Mouse (Mus musculus) urinary bladder, postnatal 25 days (tissue): Measurements from ENCODE around the gene Snx1.

Experiments
- DNase-seq: peaks from one replicate; pipeline ENCODE4 v3.0.0; 2022; ENCODE audit warnings: low spot score

Gene Snx1

DNA sequence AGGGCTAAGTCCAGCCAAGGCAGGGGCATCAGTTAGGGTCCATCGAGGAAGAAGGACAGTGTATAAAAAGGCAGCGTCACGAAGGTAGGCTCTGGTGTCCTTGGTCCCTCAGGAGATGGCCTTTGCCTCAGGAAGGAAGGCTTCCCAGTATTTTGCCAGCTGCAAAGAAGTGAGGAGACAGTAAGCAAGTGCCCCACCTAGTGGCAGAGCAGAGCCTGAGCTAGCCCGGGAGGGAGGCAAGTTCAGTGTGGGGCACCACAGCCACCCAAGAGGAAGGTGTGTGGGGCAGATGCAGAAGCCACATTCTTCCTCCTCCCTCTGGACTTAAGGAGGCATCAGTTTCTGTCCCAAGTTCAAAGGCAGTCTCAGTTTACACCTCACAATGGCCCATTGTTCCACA, 38.0 kb downstream of the Snx1 start:
- DNase-seq: peak; percentile 31

DNA sequence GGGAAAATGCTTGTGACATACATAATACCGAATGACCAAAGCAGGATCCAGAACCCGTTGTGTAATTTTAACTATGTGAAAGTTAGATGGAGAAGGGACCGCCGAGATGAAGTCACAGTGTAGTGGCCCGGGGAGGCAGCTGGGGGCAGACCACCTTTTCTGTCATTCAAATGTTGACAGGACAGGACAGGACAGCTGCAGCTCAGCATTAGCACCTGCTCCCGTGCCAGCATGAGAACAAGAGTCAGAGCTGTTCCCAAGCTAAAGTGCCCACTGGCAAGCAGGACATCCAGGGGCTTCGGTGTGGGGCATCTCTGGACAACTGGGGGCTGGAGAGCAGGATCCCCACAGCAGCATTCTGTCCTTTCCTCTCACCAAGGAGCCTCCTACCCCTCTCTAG, 39.3 kb downstream of the Snx1 start:
- DNase-seq: no peak

DNA sequence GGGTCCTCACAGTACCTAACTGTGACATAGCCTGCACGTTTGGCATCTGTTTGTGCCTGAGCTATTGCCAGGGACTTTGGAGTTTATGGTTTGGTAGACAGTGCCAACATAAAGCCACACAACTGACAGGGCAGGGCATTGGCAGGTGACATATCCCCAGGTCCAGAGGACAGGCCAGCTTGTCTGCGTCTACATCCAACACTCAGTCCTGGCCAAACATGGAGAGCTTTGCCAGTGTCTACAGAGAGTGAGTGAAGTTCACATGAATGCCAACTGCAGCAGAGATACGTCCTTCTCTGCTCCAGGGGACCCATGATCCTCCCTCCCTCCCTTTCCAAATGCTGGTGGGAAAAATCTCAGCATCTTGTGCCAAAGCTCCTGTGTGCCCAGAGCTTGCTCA, 42.2 kb downstream of the Snx1 start:
- DNase-seq: no peak

DNA sequence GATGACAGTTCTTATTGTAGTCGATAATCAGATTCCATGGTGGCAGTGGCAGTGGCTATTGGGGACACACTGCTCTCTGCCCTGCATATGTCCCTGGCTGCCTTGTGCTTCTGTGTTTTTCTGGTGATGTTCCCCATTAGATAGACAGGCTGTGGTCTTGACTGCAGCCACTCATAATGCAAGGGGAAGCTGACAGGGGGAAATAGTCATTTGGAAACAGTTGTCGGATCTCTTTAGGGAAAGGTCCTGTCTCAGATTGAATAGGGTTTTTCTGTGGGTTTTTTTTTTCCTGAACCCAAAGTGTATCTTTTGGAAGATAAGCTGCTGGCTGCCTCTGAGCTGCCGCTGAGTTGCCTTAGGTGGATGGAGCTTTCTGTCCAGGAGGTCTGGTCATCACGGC, 44.4 kb downstream of the Snx1 start:
- DNase-seq: no peak

DNA sequence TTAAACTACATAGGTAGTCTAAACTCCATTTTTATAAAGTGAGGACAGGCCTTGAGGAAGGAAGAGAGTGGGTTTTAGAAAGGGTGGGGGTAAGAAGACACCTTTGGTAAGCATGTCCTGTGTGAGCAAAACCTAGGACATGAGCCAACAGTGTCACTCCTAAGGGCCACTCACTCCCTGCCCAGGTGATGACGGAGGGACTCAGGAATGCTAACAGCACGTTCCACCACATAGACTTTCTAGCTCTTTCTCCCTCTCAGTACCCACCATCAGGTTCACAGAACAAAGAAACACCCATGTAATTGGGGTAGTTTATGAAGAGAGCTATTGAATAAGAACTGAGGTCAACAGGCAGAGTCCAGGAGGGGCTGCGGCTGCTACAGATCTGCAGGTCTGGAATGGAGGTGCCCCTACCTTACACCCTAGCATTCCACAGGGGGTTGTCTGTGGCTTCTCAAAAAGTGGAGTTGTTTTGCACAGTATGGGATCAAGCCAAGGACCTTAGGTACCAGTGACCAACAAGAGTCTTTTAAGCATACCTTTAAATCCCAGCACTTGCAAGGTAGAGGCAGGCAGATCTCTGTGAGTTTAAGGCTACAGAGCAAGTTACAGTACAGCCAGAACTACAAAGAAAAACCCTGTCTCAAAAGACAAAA, 45.5 kb downstream of the Snx1 start:
- no peak for DNase-seq

DNA sequence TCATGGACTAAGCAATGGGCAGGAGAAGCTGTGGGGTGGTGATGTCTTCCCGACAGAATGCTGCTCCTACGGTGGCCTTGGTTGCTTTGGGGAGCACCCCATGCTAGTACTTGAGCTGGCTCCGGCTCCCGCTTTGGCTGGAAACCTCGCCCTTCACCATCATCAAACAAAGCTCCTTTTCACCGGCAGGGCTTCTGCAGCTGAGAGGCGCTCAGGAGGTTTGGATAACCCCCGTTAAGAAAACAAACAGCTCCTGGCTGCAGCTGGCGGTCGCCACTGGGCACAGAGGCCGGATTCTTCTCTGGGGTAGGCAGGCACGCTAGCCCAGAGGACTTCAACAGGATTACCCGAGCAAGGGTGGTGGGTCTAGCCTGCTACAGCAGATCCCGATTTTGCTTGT, 47.9 kb downstream of the Snx1 start:
- DNase-seq: no peak

DNA sequence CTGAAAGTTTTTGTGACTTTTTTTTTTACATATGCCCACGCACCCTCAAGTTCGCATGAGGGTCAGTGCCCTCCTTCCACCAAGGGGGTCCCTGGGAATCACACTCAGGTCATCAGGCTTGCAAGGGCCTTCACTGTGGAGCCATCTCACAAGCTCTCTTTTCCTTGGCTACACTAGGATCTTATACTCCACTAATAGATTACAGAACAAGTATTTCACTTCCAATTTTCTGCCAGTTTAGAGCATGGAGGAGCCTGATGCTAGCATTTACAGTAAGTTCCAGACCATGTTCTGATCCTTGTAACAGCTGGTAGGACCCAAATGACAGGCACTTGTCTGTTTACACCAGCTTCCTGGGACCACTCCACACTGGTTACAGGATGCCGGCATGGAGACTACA, 48.3 kb downstream of the Snx1 start:
- no peak for DNase-seq

DNA sequence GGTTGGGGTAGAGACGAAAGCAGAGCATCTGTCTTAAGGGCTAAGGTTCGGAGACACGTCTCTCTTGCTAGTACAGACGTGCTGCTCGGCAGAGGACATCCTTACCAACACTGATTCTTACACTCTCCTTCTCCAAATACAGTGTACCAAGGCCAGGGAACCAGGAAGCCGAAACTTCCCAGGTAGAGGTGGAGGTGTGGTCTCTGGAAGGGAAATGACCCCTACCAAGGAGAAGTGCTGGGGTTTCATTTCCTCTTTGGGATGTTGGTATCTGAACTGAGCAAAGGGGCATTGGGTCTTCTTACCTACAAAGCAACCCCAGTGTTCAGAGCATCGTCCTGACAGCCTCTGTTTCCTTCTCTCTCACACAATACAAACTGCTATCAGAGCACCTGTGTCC, 53.6 kb downstream of the Snx1 start:
- no peak for DNase-seq

DNA sequence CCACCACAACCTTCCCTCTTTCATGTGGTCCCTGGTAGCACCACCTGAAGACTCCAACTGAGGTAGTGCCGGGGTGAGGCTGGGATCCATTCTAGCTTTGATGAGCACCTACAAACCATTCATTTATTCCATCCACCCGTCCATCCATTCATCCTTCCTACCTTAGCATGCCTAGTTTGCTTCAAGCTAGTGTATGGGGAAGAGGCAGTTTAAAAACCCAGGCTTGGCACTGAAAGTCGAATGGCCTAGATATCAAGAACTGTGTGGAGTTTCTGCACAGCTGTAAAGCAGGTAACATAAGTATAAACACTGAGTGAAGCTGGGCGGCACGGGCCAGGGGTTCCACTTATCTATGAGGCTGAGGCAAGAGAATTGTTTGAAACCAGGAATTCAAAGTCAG, 56.2 kb downstream of the Snx1 start:
- no peak for DNase-seq

DNA sequence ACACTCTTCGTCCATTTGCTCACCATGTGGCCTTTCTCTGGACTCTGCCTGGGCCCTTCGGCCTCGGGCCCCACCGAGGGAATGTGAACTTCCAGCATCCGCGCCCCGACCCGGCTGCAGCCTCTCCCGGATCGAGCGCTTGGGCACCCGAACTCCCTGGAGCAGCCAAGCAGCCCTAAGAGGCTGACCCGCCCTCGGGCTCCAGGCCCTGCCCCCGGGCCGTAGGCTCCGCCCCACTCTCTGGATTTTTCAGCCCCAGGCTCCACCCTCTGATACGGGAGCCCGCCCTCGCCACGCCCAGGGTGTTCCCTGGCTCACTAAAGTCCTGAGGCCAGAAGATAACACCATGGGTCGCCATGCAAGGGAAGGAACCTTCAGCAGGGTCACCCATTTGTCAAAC, 56.8 kb downstream of the Snx1 start, which contains the start of gene Snx22:
TSS of gene Snx22 (minus strand) at position 137 of the 400 bp plus-strand sequence.
- peak; percentile 82 for DNase-seq

DNA sequence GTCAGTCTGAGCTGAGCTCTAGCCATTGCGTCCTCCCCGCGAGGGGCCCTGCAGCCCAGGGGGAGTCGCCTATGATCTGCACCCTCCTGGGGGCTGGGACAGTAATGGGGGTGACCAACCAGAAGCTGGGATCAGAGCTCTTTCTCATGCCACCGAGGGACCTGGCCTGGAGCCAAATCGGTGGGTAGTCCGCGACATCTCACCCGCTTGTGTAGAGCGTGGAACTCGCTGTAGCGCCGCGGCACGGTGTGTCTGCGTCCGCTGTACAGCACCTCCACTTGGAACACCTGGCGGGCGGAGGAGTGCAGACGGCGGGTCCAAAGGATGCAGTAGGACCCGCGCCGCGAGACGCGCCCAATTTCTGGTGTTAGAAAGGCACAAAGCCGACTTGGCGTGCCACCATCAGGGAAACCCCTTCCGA, 57.4 kb downstream of the Snx1 start:
- peak; percentile 26 for DNase-seq

DNA sequence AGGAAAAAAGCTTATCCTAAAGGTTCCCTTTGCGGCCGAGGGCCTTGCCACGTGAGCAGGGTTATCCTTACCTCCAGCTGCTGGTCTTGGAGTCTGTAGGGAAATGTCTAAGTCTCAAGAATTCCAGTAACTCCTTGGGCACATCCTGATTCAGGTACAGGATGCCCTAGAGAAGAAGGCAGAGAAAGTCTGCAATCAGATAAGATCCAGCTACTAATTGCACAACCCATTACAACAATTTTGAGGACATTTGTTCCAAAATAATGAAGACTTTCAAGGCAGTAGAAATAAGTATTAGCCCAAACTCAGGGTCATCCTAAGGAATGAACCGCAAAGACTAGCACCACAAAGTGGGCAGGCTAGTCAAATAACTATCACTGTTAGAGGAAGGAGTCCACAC, 58.3 kb downstream of the Snx1 start:
- DNase-seq: no peak

DNA sequence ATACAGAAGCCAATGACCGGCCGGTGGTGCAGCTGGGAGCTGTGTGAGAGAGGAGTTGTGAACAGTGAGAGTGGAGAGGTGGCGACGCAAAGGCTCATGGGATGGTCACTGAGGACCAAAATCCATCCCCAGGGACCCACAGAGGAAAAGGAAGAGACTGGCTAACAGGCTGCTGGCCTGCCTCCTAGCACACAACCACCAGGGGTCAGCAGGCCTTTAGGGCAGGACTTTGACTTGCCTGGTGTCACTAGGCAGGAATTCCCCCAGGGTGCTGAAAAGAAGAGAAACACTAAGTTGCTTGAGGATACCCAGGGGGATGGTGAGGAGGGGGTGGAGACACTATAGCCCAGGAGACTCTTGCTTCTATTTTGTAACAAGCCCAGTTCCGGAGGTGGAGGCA, 58.8 kb downstream of the Snx1 start:
- no peak for DNase-seq

DNA sequence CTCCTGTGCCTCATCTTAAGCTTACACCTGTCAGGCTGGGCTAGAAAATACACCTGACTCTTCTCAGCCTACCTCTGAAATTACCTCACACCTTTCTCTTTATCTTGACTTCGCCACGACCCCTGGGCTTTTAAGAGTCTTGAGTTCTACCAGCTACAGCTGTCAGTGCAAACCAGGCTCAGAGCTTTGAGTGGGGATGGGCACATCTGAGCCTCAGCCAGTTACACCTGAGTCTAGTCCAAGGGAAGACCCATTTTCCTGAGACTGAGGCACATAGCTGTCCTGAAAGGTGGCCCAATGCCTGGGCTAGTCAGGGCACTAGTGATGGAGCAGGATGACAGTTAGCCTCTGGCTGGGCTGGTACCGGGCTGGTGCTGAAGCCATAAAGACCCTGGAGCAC, 59.6 kb downstream of the Snx1 start:
- DNase-seq: no peak

DNA sequence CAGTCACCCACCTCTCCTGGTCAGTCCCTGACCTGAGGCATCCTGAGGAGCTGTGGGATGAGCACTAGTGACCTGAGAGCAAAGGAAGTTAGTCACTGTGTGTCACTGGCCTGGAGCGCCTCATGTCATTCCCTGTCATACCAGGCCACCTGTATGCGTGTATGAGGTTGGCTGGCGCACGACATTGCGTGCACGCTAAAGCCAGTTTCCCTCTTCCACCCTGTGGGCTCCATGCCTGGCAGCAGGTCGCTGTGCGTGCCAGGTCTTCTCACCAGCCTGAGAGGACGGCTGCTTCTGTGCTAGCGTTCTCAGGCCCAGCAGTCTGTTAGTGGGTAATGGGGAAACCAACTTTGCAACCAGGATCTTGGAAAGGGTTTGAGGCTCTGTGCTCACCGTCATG, 62.1 kb downstream of the Snx1 start:
- DNase-seq: no peak

DNA sequence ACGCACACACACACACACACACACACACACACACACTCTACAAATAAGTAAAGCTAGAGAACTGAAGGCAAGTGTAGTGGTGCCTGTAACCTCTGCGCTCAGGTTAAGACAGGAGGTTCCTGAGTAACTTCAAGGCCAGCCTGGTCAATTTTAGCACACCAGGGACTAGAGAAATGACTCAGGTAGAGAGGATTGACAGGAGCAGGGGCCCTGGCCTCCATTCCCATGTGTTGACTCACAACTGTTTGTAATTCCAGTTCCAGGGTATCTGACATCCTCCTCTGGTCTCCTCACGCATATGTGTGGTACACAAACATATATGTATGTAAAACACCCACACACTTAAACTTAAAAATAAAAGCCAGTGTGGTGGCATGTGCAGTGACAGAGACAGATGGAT, 62.9 kb downstream of the Snx1 start:
- DNase-seq: no peak

DNA sequence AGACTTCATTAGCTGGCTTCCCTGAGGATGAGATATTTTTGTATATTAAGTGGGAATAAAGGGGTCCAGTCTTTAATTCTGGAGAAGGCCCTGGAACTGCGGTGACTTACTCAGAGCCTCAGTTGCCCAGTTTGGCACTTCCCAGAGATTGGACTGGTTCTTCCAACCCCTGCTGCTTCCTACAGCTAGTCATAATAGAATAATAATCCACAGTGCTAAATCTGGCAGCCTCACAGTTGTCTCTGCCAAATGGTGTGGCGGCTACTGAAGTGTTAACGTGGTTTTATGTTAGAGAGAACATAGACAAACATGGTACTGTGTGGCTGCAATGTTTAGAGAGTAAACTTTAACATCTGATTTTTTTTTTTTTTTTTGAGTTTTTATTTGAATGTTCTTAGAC, 64.7 kb downstream of the Snx1 start:
- DNase-seq: no peak

DNA sequence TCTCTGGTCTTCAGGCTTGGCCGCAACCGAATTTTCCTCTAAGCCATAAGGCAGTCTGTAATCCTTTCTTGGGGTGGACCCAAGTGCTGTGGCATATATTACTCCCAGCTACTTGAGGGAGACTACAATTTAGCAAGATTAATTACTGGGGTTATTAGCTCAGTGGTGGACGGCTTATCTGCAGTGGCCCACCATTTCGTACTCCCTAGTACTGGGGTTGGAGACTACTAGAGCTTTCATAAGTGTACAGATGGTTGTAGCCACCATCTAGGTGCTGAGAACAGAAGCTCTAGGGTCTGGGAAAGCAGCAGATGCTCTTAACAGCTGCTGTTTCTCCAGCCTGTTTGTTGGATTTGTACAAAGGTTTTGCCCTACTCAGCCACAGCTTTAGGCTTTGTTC, 65.4 kb downstream of the Snx1 start:
- DNase-seq: no peak

DNA sequence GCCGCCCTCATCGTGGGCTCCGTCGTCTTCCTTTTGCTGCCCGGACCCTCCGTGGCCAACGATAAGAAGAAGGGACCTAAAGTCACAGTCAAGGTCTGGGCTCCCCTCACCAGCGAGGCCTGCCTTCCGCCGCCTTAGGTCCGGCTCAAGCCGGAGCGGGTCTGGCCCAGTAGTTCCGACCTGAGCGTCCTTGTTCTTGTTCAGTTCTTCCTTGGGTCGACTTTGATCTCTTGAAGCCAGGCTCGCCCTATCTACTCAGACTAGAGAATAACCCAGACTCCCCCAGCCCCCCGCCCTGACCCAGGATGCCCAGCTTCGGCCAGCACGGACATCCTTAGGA, 66.1 kb downstream of the Snx1 start:
- no peak for DNase-seq

DNA sequence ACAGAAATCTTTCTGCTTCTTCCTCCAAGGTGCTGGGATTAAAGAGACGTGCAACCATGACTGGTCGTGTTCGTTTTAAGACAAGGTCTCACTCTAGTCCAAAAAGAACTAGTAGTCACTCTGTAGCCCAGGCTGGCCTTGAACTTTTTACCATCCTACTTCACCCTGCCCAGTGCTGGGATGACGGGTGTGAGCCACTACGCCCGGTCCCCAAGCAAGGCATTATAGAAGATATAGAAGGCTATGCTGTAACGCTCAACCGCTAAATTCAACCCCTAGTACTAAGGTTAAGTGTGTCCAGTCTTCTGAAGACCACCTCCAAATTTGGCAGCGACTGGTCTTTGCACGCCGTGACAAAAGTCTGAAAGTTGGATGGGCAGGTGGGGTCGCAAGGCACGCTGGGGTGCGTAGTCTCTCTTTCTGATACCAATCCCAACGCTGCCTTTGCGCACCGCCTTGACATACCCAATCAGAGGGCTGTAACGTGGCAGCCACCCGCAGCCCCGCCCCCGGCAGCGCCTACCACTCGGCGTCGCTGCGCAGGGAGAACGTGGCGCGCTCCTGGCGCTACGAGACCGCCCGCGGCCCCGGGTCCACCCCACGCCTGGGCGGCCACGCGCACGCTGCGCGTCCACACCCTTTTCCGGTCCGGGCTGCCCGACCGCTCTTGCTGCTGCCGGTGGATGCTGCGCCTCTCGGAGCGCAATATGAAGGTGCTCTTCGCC, 66.6 kb downstream of the Snx1 start, which contains the start of gene Ppib:
TSS of gene Ppib (plus strand) at position 640 of the 725 bp plus-strand sequence.
- peak; percentile 97 for DNase-seq

DNA sequence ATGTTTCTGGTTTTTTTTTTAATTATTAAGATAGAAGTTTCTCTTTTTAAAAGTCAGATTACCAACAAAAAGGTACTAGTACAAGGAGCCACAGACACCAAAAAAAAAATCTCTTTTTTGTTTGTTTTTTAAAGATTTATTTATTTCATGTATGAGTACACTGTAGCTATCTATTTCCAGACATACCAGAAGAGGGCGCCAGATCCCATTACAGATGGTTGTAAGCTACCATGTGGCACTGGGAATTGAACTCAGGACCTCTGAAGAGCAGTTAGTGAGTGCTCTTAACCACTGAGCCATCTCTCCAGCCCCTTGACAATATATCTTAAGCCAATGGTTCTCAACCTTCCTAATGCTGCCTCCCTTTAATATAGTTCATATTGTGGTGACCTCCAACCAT, 72.8 kb downstream of the Snx1 start:
- DNase-seq: no peak

DNA sequence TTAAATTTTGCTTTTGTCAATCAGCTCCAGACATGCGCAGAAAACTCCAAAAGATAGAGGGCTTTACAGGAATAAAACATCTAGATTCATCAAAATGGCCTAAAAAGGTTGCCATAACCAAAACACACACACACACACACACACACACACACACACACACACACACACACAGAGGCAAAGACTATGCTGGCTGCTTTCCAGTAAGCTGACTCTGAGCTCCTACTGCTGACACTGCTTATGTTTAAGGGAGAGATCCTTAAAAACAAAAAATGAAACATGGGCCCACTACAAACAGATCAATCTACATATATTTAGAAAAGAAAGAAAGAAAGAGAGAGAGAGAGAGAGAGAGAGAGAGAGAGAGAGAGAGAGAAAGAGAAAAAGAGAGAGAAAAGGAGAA, 73.7 kb downstream of the Snx1 start:
- no peak for DNase-seq

DNA sequence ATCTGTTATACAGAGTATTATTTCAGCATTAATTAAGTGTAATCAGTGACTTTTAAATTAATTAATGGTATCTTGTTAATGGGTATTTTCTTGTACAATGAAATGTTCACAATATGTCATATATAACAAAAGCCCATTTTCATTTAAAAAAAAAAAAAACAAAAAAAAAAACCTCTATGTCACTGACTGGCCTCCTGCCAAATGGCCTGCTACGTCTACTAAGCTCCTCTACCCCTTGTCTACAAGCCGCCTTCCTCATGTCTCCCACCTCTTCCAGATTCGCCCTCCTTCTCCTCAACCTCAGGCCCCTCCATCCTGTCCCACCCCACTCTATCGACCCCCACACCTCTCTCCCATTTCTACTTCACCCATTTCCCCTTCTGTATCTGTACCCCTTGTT, 74.9 kb downstream of the Snx1 start:
- no peak for DNase-seq
